Mouse (Mus musculus) bone marrow macrophage, adult 2 months (primary cell): ENCODE data around the gene Casc3.

Experiments
- CTCF ChIP-seq: IDR thresholded peaks from 2 replicates; pipeline ENCODE4 v1.5.1; 2012; ENCODE audit warnings: low read depth, mild to moderate bottlenecking, low read length, moderate library complexity
- POLR2A ChIP-seq: IDR thresholded peaks from 2 replicates; pipeline ENCODE4 v1.6.1; 2012; ENCODE audit warnings: mild to moderate bottlenecking, low read depth, low read length, borderline replicate concordance

- TF ChIP-seq CTCF (no peak), POLR2A (no peak)
Observed at GRCm38 (mm10) chr11:98871416-98871815, 66.7 kb downstream of the Casc3 start.
